Mouse (Mus musculus): ENCODE results near the gene Cd300lf.

DNA sequence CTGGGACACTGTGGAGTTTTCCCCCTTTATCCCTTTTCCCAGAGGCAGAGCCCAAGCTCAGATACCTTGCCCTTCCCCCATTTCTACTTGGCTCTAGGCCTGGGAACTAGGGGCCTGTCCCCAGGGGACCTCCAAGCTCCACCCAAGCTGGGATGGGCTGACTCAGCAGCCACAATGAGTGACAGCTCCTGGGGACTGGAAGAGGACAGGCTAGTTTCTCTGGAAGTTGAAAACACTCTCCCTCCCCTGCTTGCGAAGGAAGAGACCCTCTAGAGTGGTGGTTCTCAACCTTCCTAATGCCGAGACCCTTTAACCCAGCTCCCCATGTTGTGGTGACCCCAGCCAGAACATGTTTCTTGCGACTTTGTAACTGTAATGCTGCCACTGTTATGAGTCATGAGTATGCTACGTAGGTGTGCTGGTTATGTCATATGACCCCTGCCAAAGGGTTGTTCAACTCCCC, 39.1 kb upstream of the Cd300lf start:
- no peak for TF ChIP-seq POLR2A (IDR thresholded peaks at IDR 0.05; ENCODE audit: low read depth, low read length)
- no peak for TF ChIP-seq CTCF (IDR thresholded peaks at IDR 0.05; ENCODE audit: borderline replicate concordance, insufficient read depth, low read length)
